Mouse (Mus musculus) hindbrain, embryonic 11.5 days (tissue): Measurements from ENCODE around the gene Arhgap23. TPM values are rescaled to one million over a fixed set of nuclear protein-coding genes. Genes with fewer than 3 reads are reported as not detected.
A peak's percentile ranks its signal among the peaks of the same experiment; 100 is the strongest.

Source experiments
- ATAC-seq: fragments of 200-750 bp; cut with Nextera tagmentation; 2 replicates; pipeline ENCODE4 v1.8.0; 2017; ENCODE audit warnings: mild to moderate bottlenecking, moderate TSS enrichment, moderate library complexity; ENCODE audit not compliant: low FRiP score
- DNase-seq: peaks from one replicate; pipeline ENCODE4 v3.0.0-alpha.2; 2015; ENCODE audit warnings: low spot score
- H3K27ac ChIP-seq: fragments of 300-500 bp; sonication (generic); 2 replicates; pipeline ENCODE4 v1.5.1; 2014; ENCODE audit warnings: mild to moderate bottlenecking, low read depth, low read length
- H3K27me3 ChIP-seq: fragments of 300-500 bp; sonication (generic); 2 replicates; pipeline ENCODE4 v1.6.1; 2014; ENCODE audit warnings: mild to moderate bottlenecking, low read length, moderate library complexity, mixed read lengths; ENCODE audit not compliant: control insufficient read depth, insufficient read depth
- H3K36me3 ChIP-seq: fragments of 300-500 bp; sonication (generic); 2 replicates; pipeline ENCODE4 v1.6.1; 2014; ENCODE audit warnings: mild to moderate bottlenecking, low read length, moderate library complexity, mixed read lengths; ENCODE audit not compliant: control insufficient read depth, insufficient read depth
- H3K4me1 ChIP-seq: fragments of 300-500 bp; sonication (generic); replicated peaks from 2 replicates; pipeline ENCODE4 v1.6.1; 2014; ENCODE audit warnings: low read length, mixed read lengths; ENCODE audit not compliant: control insufficient read depth, insufficient read depth
- H3K4me2 ChIP-seq: fragments of 300-500 bp; sonication (generic); replicated peaks from 2 replicates; pipeline ENCODE4 v1.6.1; 2014; ENCODE audit warnings: mild to moderate bottlenecking, low read depth, low read length
- H3K4me3 ChIP-seq: fragments of 300-500 bp; sonication (generic); 2 replicates; pipeline ENCODE4 v1.5.1; 2014; ENCODE audit warnings: low read depth, low read length
- H3K9ac ChIP-seq: fragments of 300-500 bp; sonication (generic); 2 replicates; pipeline ENCODE4 v1.6.1; 2014; ENCODE audit warnings: low read depth, low read length
- H3K9me3 ChIP-seq: fragments of 300-500 bp; sonication (generic); 2 replicates; pipeline ENCODE4 v1.6.1; 2016; ENCODE audit warnings: low read length; ENCODE audit not compliant: control insufficient read depth
- WGBS: fragments of 180-500 bp; shearing (Covaris S2); extraction: QIAGEN DNeasy Blood & Tissue Kit; methylation state at CpG from one replicate; pipeline ENCODE4 v1.1.7; 2014; 5-methylcytosine and 5-hydroxymethylcytosine counted together
- polyA plus RNA-seq: library from polyadenylated mRNA; unstranded; fragments of >200 nt; fragmentation: Nextera tagmentation; extraction: Ambion mirVana; gene quantifications from 2 replicates; pipeline ENCODE4 v1.2.1, GENCODE M21; 2014

Gene Arhgap23
- 3.5 TPM in 2 replicates for polyA plus RNA-seq

GRCm38 (mm10) chr11:97415330-97415711 is at the start of gene Arhgap23:
Arhgap23 (plus strand) TSS chr11:97415533.
- Histone ChIP-seq H3K9me3 (no peaks in the 10 kb centered on the region), H3K36me3 (no peaks in the 10 kb centered on the region), H3K4me2 (peak within 1 kb of the TSS; percentile 87), H3K9ac (peak within 1 kb of the TSS; percentile 65), H3K27ac (peak within 1 kb of the TSS; percentile 45; the same call in 1 of the 2 replicates), H3K4me1 (peaks cover 6% of the 10 kb centered on the region; the same call in 1 of the 2 replicates), H3K27me3 (peaks cover 4% of the 10 kb centered on the region; the same call in 1 of the 2 replicates), H3K4me3 (peak within 1 kb of the TSS; percentile 53)
- DNase-seq (peak; percentile 85), ATAC-seq (peak; percentile 82)
- 0% methylated on average over 27 of the region's 29 CpGs for WGBS

GRCm38 (mm10) chr11:97365556-97365955 is 49.8 kb upstream of the Arhgap23 start:
- Histone ChIP-seq H3K9me3 (no peaks in the 10 kb centered on the region), H3K9ac (no peak overlapping the region), H3K4me1 (peaks cover 10% of the 10 kb centered on the region; the same call in 1 of the 2 replicates), H3K27ac (no peak overlapping the region), H3K27me3 (no peaks in the 10 kb centered on the region), H3K36me3 (no peaks in the 10 kb centered on the region), H3K4me3 (0 out of 2 replicates have a peak overlapping the region, but pooled peaks have one; percentile 5), H3K4me2 (peak overlapping the region; percentile 90; the same call in 1 of the 2 replicates)
- 90% methylated on average over 1 of the region's 1 CpGs for WGBS
- ATAC-seq (no peak), DNase-seq (no peak)

DNA sequence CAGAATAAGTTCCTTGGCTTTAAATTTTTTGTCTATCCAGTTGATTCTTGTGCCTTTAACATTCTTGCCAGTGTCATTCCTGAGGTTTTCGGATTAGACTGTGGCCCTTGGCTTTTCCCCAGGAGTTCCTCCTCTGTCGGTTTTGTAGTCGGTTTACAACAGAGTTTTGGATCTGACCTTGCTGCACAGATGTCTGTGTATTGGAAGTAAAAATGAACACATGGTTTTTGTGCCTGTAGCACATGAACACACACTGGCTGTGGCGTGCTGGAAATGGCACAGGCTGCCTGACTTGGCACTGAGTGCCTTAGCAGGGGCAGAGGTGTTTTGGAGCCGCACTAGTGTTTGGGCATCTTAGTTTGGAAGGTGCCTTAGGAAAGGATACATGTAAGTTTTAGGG is 46.8 kb upstream of the Arhgap23 start:
- DNase-seq, result no peak
- WGBS, result 90% methylated on average over 5 of the region's 5 CpGs
- Histone ChIP-seq H3K4me1 (peaks cover 7% of the 10 kb centered on the region; the same call in 1 of the 2 replicates), H3K27me3 (no peaks in the 10 kb centered on the region), H3K4me3 (no peak overlapping the region), H3K9me3 (no peaks in the 10 kb centered on the region), H3K9ac (no peak overlapping the region), H3K36me3 (no peaks in the 10 kb centered on the region), H3K4me2 (no peak overlapping the region), H3K27ac (no peak overlapping the region)
- ATAC-seq, result no peak

DNA sequence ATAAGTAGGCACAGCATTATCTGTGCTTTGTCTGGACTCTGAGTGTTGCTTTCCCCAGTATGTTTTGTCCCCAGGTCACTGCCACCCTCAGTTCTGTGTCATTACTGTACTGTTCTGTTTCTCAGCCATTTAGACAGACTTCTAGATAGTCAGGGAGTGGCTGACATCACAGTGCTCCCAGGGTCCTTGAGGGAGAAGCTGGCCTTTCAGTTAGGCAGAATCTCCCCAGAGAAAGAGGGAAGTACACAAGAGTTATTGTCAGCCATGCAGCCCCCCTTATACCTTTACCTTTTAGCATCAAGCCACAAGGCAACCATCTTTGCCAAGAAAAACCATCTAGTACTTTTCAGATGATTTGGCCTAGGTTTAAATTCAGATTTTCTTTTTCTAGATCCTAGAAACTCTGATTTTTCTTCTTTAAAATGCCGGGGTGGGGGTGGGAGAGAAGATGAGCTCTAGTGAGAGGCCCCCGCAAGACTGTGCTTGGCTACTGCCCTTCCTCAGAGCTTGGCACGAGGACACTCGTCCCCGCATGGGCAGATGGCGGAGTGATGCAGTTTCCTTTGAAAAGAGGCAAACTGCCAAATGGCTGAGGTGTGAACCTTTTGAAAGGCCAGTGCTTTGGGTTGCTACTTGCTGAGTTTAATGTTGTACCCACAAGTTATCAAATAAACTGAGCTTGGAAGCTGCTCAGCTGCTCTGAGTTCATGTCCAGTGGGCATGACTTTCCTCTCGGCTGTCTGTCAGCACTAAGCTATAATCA is 44.8 kb upstream of the Arhgap23 start:
- Histone ChIP-seq H3K4me2 (no peak overlapping the region), H3K27me3 (no peaks in the 10 kb centered on the region), H3K4me1 (0 out of 2 replicates have a peak, but pooled peaks cover under 1% of the 10 kb centered on the region), H3K9me3 (no peaks in the 10 kb centered on the region), H3K4me3 (no peak overlapping the region), H3K27ac (no peak overlapping the region), H3K9ac (no peak overlapping the region), H3K36me3 (no peaks in the 10 kb centered on the region)
- DNase-seq (no peak), ATAC-seq (no peak)
- WGBS, result 87% methylated on average over 7 of the region's 7 CpGs

GRCm38 (mm10) chr11:97372159-97372864 is 43.0 kb upstream of the Arhgap23 start:
- no peak overlapping the region for H3K9ac ChIP-seq
- DNase-seq (no peak), ATAC-seq (no peak)
- H3K27me3 ChIP-seq, result no peaks in the 10 kb centered on the region
- 91% methylated on average over 6 of the region's 6 CpGs for WGBS
- no peaks in the 10 kb centered on the region for H3K36me3 ChIP-seq
- no peak overlapping the region for H3K4me3 ChIP-seq
- no peaks in the 10 kb centered on the region for H3K9me3 ChIP-seq
- H3K4me2 ChIP-seq, result no peak overlapping the region
- H3K27ac ChIP-seq, result no peak overlapping the region
- no peaks in the 10 kb centered on the region for H3K4me1 ChIP-seq

DNA sequence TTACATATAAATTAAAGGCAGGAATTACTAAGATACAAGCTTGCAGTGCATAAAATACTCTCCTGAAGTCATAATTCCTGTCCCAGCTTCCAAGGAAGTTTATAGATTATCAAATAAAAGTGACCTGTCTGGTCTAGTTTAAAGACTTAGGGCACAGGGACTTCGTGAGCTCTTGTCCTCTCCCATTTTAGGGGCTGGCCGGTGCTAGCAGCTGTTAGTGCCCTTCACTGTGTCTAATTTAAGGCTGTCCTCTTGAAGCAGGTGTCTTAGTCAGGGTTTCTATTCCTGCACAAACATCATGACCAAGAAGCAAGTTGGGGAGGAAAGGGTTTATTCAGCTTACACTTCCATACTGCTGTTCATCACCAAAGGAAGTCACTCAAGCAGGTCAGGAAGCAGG is 41.9 kb upstream of the Arhgap23 start:
- Histone ChIP-seq H3K36me3 (no peaks in the 10 kb centered on the region), H3K4me1 (no peaks in the 10 kb centered on the region)
- WGBS, result 89% methylated on average over 2 of the region's 2 CpGs

DNA sequence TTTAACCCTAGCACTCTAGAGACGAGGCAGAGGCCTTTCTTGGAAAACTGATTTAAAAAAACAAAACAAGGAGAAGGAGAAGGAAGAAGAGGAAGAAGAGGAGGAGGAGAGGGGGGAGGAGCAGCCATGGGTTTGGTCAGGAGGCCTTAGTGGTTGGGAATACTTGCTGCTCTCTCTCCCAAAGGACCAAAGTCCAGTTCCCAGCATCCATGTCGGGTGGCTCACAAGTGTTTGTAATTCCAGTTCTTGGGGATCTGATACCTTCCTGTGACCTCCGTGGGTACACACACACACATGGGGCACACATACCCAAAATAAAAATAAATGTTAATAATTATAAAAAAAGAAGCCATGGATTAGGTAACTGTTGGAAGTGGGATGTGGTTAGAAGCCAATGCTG is 35.3 kb upstream of the Arhgap23 start:
- Histone ChIP-seq H3K4me2 (no peak overlapping the region), H3K36me3 (peaks cover 5% of the 10 kb centered on the region; the same call in 1 of the 2 replicates), H3K9ac (no peak overlapping the region), H3K27ac (no peak overlapping the region), H3K27me3 (no peaks in the 10 kb centered on the region), H3K4me3 (no peak overlapping the region), H3K9me3 (no peaks in the 10 kb centered on the region), H3K4me1 (no peaks in the 10 kb centered on the region)
- no peak for DNase-seq
- WGBS, result 86% methylated on average over 3 of the region's 3 CpGs
- no peak for ATAC-seq

More for the DNA sequence above, 41.9 kb upstream of the Arhgap23 start:
- no peak overlapping the region for H3K4me2 ChIP-seq
- H3K4me3 ChIP-seq, result no peak overlapping the region
- H3K9me3 ChIP-seq, result no peaks in the 10 kb centered on the region
- H3K27ac ChIP-seq, result no peak overlapping the region
- no peaks in the 10 kb centered on the region for H3K27me3 ChIP-seq
- ATAC-seq (no peak), DNase-seq (no peak)
- no peak overlapping the region for H3K9ac ChIP-seq

DNA sequence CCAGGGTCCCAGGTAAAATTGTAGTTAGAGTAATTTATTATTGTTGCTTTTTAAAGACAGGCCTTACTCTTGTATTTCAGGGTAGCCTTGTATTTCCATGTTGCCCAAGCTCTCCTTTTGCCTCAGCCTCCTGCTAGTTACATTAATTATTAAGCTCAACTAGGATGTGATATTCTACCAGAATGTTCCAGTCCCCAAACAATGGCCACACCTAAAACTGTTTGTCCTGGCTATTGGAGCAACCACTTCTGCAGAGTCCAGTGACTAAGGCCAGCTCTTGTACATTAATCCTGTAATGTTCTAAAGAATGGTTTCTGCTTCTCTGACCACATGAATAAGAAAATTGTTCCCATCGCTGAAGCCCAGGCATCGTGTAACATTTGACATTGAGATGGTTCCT is 32.3 kb upstream of the Arhgap23 start:
- Histone ChIP-seq H3K27ac (no peak overlapping the region), H3K27me3 (no peaks in the 10 kb centered on the region), H3K4me2 (no peak overlapping the region), H3K36me3 (peaks cover 5% of the 10 kb centered on the region; the same call in 1 of the 2 replicates), H3K4me3 (no peak overlapping the region), H3K9me3 (no peaks in the 10 kb centered on the region), H3K9ac (no peak overlapping the region), H3K4me1 (no peaks in the 10 kb centered on the region)
- ATAC-seq, result no peak
- DNase-seq, result no peak
- 93% methylated on average over 2 of the region's 2 CpGs for WGBS
